Mouse (Mus musculus) C2C12 (cell line): ENCODE results near the gene Edf1. TPM values are rescaled to one million over a fixed set of nuclear protein-coding genes. Genes with fewer than 3 reads are reported as not detected.

Experiments
- H3K27me3 ChIP-seq: one replicate; pipeline ENCODE4 v1.6.1; 2011; ENCODE audit not compliant: control insufficient read depth, insufficient read depth, insufficient read length
- H3K36me3 ChIP-seq: one replicate; pipeline ENCODE4 v1.6.1; 2011; ENCODE audit not compliant: control insufficient read depth, insufficient read depth
- H3K4me3 ChIP-seq: one replicate; pipeline ENCODE4 v1.5.1; 2011; ENCODE audit warnings: mild to moderate bottlenecking, control low read depth; ENCODE audit not compliant: poor library complexity, insufficient read depth, severe bottlenecking
- H3K79me2 ChIP-seq: one replicate; pipeline ENCODE4 v1.6.1; 2011; ENCODE audit not compliant: control insufficient read depth, insufficient read depth
- H3K79me3 ChIP-seq: one replicate; pipeline ENCODE4 v1.6.1; 2011; ENCODE audit warnings: low read depth, control low read depth
- H3ac ChIP-seq: one replicate; pipeline ENCODE3; 2011; ENCODE audit warnings: low read depth; ENCODE audit not compliant: control insufficient read depth, insufficient read length
- CEBPB ChIP-seq: IDR thresholded peaks from one replicate; pipeline ENCODE4 v1.6.1; 2011; ENCODE audit warnings: low read depth, mild to moderate bottlenecking, control low read depth, moderate library complexity
- CTCF ChIP-seq: IDR thresholded peaks from one replicate; pipeline ENCODE4 v1.5.1; 2011; ENCODE audit not compliant: control insufficient read depth, insufficient read depth, insufficient read length
- FOSL1 ChIP-seq: IDR thresholded peaks from one replicate; pipeline ENCODE4 v1.8.0; 2011; ENCODE audit warnings: mild to moderate bottlenecking, low read length; ENCODE audit not compliant: poor library complexity, insufficient read depth, severe bottlenecking
- MAX ChIP-seq: IDR thresholded peaks from one replicate; pipeline ENCODE4 v1.6.1; 2011; ENCODE audit warnings: mild to moderate bottlenecking, control low read depth
- MYOD1 ChIP-seq: IDR thresholded peaks from one replicate; pipeline ENCODE4 v1.6.1; 2011; ENCODE audit warnings: low read depth; ENCODE audit not compliant: control insufficient read depth, insufficient read length
- MYOG ChIP-seq: IDR thresholded peaks from one replicate; pipeline ENCODE4 v1.6.1; 2011; ENCODE audit not compliant: control insufficient read depth, insufficient read length; ENCODE audit errors: extremely low read depth
- USF1 ChIP-seq: IDR thresholded peaks from one replicate; pipeline ENCODE4 v1.6.1; 2011; ENCODE audit warnings: low read depth, mild to moderate bottlenecking, control low read depth, moderate library complexity
- polyA plus RNA-seq: library from polyadenylated mRNA; unstranded; fragments of >200 nt; fragmentation: generic; extraction: Trizol; gene quantifications from one replicate; pipeline ENCODE4 v1.2.1, GENCODE M21; 2012; ENCODE audit warnings: missing spikeins

Gene Edf1
- polyA plus RNA-seq, 1 experiment, result 340 TPM

GRCm38 (mm10) chr2:25576028-25576850, 18.6 kb downstream of the Edf1 start:
- H3ac ChIP-seq, result no peak overlapping the region
- H3K36me3 ChIP-seq, result no peaks in the 10 kb centered on the region
- H3K27me3 ChIP-seq, result no peaks in the 10 kb centered on the region
- H3K4me3 ChIP-seq, result no peak overlapping the region
- TF ChIP-seq CEBPB, result no peak
- TF ChIP-seq MYOG, result no peak
- TF ChIP-seq CTCF, result no peak
- no peak for TF ChIP-seq FOSL1
- TF ChIP-seq USF1, result no peak
- TF ChIP-seq MYOD1, result no peak
- TF ChIP-seq MAX, result no peak
- H3K79me2 ChIP-seq, result peaks cover 20% of the 10 kb centered on the region
- peaks cover 3% of the 10 kb centered on the region for H3K79me3 ChIP-seq

- Histone ChIP-seq H3K36me3 (no peaks in the 10 kb centered on the region), H3K79me2 (peaks cover 20% of the 10 kb centered on the region), H3ac (no peak overlapping the region), H3K4me3 (no peak overlapping the region), H3K79me3 (peaks cover 3% of the 10 kb centered on the region), H3K27me3 (no peaks in the 10 kb centered on the region)
- TF ChIP-seq MYOD1 (no peak), CTCF (no peak), CEBPB (no peak), USF1 (no peak), FOSL1 (no peak), MAX (no peak), MYOG (no peak)
These were observed 19.6 kb downstream of the Edf1 start for GRCm38 (mm10) chr2:25576965-25577891.

- no peak overlapping the region for H3ac ChIP-seq
- peaks cover 13% of the 10 kb centered on the region for H3K79me2 ChIP-seq
- H3K27me3 ChIP-seq, result no peaks in the 10 kb centered on the region
- peaks cover 3% of the 10 kb centered on the region for H3K79me3 ChIP-seq
- no peak for TF ChIP-seq USF1
- TF ChIP-seq CTCF, result no peak
- no peak for TF ChIP-seq CEBPB
- no peak for TF ChIP-seq MAX
- TF ChIP-seq MYOD1, result no peak
- TF ChIP-seq MYOG, result no peak
- no peak for TF ChIP-seq FOSL1
- peaks cover 5% of the 10 kb centered on the region for H3K36me3 ChIP-seq
- H3K4me3 ChIP-seq, result no peak overlapping the region
These were observed 20.5 kb downstream of the Edf1 start for GRCm38 (mm10) chr2:25577951-25578795.

GRCm38 (mm10) chr2:25578796-25579736, 21.4 kb downstream of the Edf1 start:
- H3ac ChIP-seq, result no peak overlapping the region
- no peaks in the 10 kb centered on the region for H3K27me3 ChIP-seq
- no peak overlapping the region for H3K4me3 ChIP-seq
- no peaks in the 10 kb centered on the region for H3K79me3 ChIP-seq
- TF ChIP-seq USF1 (no peak), CEBPB (no peak), CTCF (no peak), MYOG (no peak), MAX (no peak), MYOD1 (no peak), FOSL1 (no peak)
- peaks cover 4% of the 10 kb centered on the region for H3K79me2 ChIP-seq
- H3K36me3 ChIP-seq, result peaks cover 11% of the 10 kb centered on the region
